Mouse (Mus musculus) ES-Bruce4 (cell line): ENCODE data around the gene Ptpn11. TPM values are rescaled to one million over a fixed set of nuclear protein-coding genes. Genes with fewer than 3 reads are reported as not detected.

ENCODE experiments used
- H3K27ac ChIP-seq: 2 replicates; pipeline ENCODE4 v1.5.1; 2012; ENCODE audit warnings: low read length, inconsistent platforms; ENCODE audit not compliant: insufficient read depth
- H3K27me3 ChIP-seq: 2 replicates; pipeline ENCODE4 v1.6.1; 2012; ENCODE audit warnings: mild to moderate bottlenecking, low read length, inconsistent platforms; ENCODE audit not compliant: control insufficient read depth, poor library complexity, insufficient read depth, severe bottlenecking
- H3K36me3 ChIP-seq: 2 replicates; pipeline ENCODE4 v1.6.1; 2012; ENCODE audit warnings: inconsistent platforms, mild to moderate bottlenecking, low read length, moderate library complexity; ENCODE audit not compliant: control insufficient read depth, poor library complexity, insufficient read depth, severe bottlenecking
- H3K4me1 ChIP-seq: one replicate; pipeline ENCODE4 v1.8.1; 2011; ENCODE audit warnings: low read length; ENCODE audit not compliant: control insufficient read depth, insufficient read depth
- H3K4me3 ChIP-seq: 2 replicates; pipeline ENCODE4 v1.5.1; 2011; ENCODE audit warnings: low read depth, mild to moderate bottlenecking, low read length
- H3K9ac ChIP-seq: 2 replicates; pipeline ENCODE4 v1.6.1; 2012; ENCODE audit warnings: low read depth, mild to moderate bottlenecking, inconsistent platforms; ENCODE audit not compliant: poor library complexity, severe bottlenecking
- H3K9me3 ChIP-seq: replicated peaks from 2 replicates; pipeline ENCODE4 v1.6.1; 2012; ENCODE audit warnings: mild to moderate bottlenecking, low read length, inconsistent platforms; ENCODE audit not compliant: control insufficient read depth, poor library complexity, insufficient read depth, severe bottlenecking
- CTCF ChIP-seq: IDR thresholded peaks from one replicate; pipeline ENCODE4 v1.8.1; 2011; ENCODE audit warnings: low read depth, low read length
- EP300 ChIP-seq: IDR thresholded peaks from 2 replicates; pipeline ENCODE4 v1.6.1; 2011; ENCODE audit warnings: low read depth, low read length; ENCODE audit not compliant: insufficient read depth
- POLR2A ChIP-seq: IDR thresholded peaks from one replicate; pipeline ENCODE4 v1.8.1; 2011; ENCODE audit warnings: low read length; ENCODE audit not compliant: insufficient read depth
- polyA plus RNA-seq: library from polyadenylated mRNA; stranded (reverse); fragments of >200 nt; gene quantifications from 2 replicates; pipeline ENCODE4 v1.2.4, GENCODE M21; 2011; ENCODE audit warnings: low read depth; ENCODE audit not compliant: missing spikeins, insufficient read depth, insufficient read length

The Ptpn11 gene
- polyA plus RNA-seq, 1 experiment, result 66.8 TPM

DNA sequence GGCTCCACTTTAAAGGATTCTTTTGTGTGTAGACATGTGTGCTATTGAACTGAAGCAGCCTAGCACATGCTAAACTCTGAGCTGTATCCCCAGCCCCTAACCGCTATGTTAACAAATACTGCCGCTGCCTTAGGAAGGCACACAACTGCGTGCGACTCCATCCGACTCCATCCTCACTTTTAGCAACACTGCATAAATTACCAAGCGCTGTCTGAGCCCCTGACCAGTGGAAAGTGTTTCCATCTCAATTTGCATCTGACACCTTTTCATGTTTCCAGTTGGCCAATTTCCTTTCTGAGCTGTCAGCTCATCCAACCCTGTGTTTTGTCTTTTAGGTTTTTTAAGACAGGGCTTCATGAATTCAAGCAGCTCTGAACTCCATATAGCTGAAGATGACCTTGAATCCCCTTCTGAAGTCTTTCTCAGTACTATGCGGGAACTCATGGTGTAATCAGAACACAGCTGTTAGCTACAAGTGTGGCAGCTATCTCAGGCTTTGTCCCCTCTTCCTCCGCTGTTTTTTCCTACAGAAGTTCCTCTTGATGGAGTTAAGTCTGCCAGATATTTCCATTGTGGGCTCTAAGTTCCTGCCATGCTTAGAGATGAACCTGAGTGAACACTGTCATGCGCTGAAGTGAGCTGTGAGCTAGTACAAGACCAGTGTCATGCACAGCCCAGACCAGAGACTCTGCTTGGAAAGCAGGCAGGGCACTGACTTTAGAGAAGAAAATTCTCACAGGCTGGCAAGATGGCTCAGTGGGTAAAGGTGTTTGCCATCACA is 11.9 kb downstream of the Ptpn11 start:
- no peak overlapping the region for H3K27ac ChIP-seq
- no peak overlapping the region for H3K9ac ChIP-seq
- no peaks in the 10 kb centered on the region for H3K9me3 ChIP-seq
- no peak overlapping the region for H3K4me3 ChIP-seq
- TF ChIP-seq POLR2A (no peak), CTCF (no peak), EP300 (no peak)
- H3K27me3 ChIP-seq, result no peaks in the 10 kb centered on the region
- no peaks in the 10 kb centered on the region for H3K36me3 ChIP-seq
- no peaks in the 10 kb centered on the region for H3K4me1 ChIP-seq

DNA sequence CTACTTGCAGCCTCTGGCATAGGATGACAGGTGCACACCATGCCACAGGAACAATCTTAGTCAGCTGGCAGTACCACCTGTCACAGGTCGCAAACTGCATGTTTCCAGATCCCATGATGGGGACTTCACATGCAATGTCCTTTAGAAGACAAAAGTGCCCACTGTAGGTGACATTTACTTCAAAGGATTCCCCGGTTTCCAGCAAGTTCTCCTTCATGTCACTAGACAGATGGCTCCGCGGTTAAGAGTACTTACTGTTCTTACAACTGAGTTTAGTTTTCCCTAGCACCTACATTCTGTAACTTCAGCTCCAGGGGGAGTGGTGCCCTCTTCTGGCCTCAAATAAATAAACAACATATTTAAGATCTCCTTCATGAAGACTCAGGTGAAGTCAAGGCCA is 18.4 kb downstream of the Ptpn11 start:
- no peaks in the 10 kb centered on the region for H3K9me3 ChIP-seq
- TF ChIP-seq EP300 (no peak), CTCF (no peak), POLR2A (no peak)
- no peak overlapping the region for H3K27ac ChIP-seq
- no peak overlapping the region for H3K9ac ChIP-seq
- no peak overlapping the region for H3K4me3 ChIP-seq
- no peaks in the 10 kb centered on the region for H3K4me1 ChIP-seq
- peaks cover 13% of the 10 kb centered on the region for H3K36me3 ChIP-seq
- H3K27me3 ChIP-seq, result no peaks in the 10 kb centered on the region

DNA sequence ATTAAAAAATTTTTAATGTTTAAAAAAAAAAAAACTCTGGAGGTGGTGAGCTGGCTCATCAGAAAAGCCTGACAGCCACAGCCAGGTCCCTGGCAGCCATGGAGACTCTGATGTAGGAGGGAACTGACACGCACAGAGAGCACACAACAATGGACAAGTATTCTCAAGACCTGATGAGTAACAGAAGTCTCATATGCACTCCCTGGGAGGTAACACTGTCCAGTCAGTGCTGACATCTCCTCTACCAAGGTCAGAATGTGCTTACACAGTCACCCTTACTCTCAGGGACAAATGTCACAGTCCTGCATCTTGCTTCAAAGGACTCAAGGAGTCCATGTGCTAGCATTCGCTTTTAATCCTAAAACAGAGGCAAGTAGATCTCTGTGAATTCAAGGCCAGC is 21.6 kb downstream of the Ptpn11 start:
- Histone ChIP-seq H3K9ac (no peak overlapping the region), H3K4me3 (no peak overlapping the region), H3K9me3 (no peaks in the 10 kb centered on the region), H3K36me3 (peaks cover 15% of the 10 kb centered on the region), H3K27ac (no peak overlapping the region), H3K4me1 (no peaks in the 10 kb centered on the region), H3K27me3 (no peaks in the 10 kb centered on the region)
- no peak for TF ChIP-seq POLR2A
- TF ChIP-seq EP300, result no peak
- no peak for TF ChIP-seq CTCF

DNA sequence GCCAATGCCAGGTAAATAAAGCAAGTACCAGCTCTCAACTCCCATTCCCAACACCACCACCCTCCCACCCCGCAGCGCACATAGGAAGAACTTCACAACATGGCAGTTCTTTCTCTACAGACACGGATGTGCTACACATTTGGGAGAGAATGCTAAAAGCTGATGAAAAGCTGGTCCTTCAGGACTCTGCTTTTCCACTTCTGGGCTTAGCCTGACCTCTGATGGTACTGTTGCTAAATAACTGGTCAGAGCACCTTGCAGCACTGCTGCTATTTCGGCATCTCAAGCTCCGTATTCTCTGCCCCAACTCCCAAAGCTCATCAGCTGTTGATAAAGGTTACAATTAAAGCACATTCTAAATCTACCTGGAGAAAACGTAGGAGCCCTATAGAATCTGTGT is 24.3 kb downstream of the Ptpn11 start:
- no peak overlapping the region for H3K4me3 ChIP-seq
- no peak overlapping the region for H3K9ac ChIP-seq
- TF ChIP-seq POLR2A (no peak), CTCF (no peak), EP300 (no peak)
- no peaks in the 10 kb centered on the region for H3K9me3 ChIP-seq
- H3K27me3 ChIP-seq, result no peaks in the 10 kb centered on the region
- H3K36me3 ChIP-seq, result peaks cover 39% of the 10 kb centered on the region
- H3K4me1 ChIP-seq, result no peaks in the 10 kb centered on the region
- H3K27ac ChIP-seq, result no peak overlapping the region

DNA sequence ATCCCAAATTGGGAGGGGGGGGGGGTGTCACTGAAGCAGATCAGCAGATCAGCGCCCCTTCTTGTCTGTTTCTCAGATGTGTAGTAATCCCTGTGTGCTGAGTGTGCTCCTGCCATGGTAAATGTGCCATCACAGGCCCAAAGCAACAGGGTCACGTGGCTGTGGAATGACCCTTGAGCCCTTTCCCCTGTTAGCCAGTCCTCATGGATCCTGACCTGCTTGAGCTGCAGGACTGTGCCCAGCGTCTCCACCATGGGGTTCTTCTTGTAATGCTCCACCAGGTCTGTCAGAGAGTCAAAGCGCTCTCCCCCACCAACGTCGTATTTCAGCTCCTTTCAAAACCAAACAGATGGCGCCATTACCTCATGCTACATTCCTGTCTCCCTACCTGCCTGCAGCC is 28.3 kb downstream of the Ptpn11 start:
- H3K36me3 ChIP-seq, result peaks cover 27% of the 10 kb centered on the region

DNA sequence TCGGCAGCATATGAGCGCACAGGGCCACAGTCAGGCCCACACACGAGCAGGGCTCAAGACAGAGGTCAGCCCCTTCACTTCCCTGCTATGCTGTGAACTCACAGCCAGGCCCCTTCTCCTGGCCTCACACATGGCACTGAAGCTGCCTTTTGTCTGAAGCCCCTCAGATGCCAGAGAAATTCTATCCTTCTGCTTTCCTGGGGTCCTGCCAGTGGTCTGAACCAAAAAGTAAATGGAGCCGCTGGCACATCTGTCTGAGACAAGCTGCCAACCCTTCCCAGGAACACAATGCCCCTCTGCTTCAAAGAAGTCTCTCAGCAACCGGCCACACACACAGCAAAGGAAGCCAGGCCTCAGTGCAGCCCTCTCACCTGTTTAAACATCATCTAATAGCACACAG is 28.9 kb downstream of the Ptpn11 start:
- Histone ChIP-seq H3K36me3 (peaks cover 25% of the 10 kb centered on the region), H3K4me1 (no peaks in the 10 kb centered on the region), H3K27ac (no peak overlapping the region), H3K9me3 (no peaks in the 10 kb centered on the region), H3K9ac (no peak overlapping the region), H3K4me3 (no peak overlapping the region), H3K27me3 (no peaks in the 10 kb centered on the region)
- TF ChIP-seq EP300, result no peak
- TF ChIP-seq POLR2A, result no peak
- no peak for TF ChIP-seq CTCF

More for the DNA sequence above, 28.3 kb downstream of the Ptpn11 start:
- Histone ChIP-seq H3K27ac (no peak overlapping the region), H3K27me3 (no peaks in the 10 kb centered on the region), H3K4me1 (no peaks in the 10 kb centered on the region), H3K9me3 (no peaks in the 10 kb centered on the region), H3K4me3 (no peak overlapping the region), H3K9ac (no peak overlapping the region)
- no peak for TF ChIP-seq EP300
- no peak for TF ChIP-seq CTCF
- TF ChIP-seq POLR2A, result no peak
